Mouse (Mus musculus): Measurements from ENCODE around the gene Itga10.
"Not testable (repeated sequence)": the region's sequence is repeated elsewhere in the genome, so short reads cannot be mapped to it uniquely, and the experiment has no call there.

Itga10 gene

DNA sequence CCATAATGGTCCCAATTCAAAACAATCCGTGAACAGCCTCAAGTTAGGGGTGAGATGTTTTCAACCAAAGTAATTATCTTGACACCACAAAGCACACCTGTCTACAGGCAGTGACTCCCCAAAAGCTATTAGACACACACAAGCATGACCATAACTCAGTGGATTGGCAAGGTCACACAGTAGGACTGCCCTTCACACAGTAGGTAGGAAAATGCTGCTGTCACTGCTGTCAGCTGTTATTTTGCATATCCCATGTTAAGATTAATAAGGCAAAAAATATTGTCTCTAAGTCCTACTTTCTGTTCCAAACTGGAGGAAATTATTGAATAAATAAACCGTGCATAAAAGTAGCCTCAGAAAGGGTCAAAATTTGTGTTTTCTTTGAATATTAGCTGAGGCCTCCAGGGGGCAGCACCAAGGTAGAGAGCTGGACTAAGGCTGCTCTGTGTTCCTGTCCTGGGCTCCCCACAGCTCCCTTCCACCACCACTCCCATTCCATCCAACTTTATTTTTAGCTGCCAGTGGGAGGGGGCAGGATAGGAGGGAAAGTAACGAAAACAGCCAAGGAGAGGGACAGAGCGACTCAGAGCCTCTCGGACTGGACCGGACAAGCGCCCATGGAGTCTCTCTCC lies at the start of gene Itga10:
TSS of gene Itga10 (plus strand) at position 567 of the 632 bp plus-strand sequence.
- peak; percentile 34 for DNase-seq

DNA sequence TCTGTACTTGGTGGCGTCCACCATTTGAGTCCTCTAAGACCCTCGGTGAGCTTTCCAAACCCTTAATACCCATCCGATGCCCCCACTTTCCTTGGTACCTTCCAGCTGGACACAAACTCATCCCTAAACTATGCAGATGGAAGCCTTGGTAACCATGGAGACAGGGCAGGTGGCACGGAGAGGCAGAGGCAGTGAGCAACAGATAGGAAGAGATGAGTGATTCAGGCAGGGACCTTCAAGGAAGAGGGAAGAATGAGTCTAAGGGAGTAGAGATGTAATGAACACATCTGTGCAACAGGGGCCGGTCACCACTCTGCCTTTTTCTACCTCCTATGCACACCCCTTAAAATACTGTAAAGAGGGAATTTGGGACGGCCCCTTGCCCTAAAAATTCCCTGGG lies 49.7 kb upstream of the Itga10 start:
- DNase-seq, result no peak

DNA sequence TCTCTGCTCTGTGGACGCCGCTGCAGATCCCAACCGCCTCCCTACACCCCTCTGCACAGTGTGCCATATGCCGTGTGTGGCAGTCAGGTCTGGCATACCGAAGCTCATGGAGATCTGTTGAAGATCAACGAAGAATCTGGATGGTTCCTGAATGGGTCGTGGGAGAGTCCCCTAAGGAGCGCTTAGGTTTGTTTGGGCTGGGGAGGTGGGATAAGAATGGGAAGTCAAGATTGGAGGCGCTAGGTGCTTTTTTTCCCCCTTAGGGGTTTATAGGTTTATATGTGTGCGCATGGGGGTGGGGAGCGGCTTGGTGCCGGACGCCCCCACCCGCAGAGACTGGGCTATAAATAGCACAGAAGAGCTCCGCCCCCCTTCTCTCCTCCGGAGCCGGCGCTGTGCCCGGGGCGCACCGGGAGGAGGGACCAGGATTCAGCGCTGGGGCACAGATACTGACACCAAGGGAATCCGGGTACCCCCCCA lies 49.1 kb upstream of the Itga10 start, which contains the start of gene Ankrd34a:
TSS of gene Ankrd34a (plus strand) at position 409 of the 480 bp plus-strand sequence.
- peak; percentile 41 for DNase-seq

DNA sequence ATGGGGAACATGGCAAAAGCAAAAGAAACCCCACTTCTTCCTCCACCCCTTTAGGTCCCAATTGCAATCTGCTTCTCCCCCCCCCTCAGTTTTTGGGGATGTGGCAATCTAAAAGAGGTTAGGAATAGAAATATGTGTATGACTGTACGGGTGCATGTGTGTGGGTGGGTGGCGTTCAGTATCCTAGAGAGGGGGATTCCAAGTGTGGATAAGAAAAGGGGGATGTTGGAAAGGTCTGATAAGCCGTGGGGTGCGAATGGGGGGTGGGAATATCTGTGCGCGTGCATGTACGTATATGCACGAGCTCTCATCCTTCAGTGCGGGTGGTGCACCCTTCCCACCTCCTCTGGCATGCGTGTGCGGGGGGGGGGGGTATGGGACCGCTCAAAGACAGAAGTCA lies 48.5 kb upstream of the Itga10 start:
- DNase-seq, result no peak

DNA sequence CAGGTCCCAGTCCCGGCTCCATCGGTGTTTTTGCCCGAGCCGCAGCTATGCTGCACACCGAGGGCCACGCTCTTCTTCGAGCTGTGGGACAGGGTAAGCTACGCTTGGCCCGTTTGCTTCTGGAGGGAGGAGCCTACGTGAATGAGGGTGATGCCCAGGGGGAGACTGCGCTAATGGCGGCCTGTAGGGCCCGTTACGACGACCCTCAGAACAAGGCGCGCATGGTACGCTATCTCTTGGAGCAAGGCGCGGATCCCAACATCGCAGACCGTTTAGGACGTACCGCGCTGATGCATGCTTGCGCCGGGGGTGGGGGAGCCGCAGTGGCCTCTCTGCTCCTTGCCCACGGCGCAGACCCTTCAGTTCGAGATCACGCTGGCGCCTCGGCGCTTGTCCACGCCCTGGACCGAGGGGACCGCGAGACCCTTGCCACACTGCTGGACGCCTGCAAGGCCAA lies 47.9 kb upstream of the Itga10 start:
- no peak for DNase-seq

DNA sequence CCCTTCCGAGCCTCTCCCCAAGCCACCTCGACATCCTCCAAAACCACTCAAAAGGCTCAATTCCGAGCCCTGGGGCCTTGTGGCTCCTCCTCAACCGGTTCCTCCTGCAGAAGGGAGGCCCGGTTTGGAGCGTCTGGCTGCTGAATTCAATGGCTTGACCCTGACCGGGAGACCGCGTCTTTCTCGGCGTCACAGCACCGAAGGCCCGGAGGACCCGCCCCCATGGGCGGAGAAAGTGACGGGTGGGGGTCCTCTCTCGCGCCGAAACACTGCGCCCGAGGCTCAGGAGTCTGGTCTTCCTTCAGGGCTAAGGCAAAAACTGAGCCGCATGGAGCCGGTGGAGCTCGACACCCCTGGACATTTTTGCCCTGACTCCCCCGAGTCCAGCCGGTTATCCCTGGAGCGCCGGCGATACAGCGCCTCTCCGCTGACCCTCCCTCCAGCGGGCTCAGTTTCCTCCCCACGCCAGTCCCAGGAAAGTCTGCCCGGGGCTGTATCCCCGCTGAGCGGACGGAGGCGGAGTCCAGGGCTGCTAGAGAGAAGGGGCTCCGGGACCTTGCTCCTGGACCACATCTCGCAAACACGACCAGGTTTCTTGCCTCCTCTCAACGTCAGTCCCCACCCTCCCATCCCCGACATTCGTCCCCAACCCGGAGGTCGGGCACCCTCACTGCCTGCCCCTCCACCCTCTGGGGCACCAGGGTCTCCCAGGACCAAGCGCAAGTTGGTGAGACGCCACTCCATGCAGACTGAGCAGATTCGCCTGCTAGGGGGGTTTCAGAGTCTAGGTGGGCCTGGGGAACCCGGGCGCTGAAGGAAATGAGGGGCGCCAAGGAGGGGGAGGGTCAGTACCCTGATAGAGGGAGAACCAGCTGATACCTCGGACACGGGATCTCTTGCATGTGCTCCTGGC lies 47.0 kb upstream of the Itga10 start:
- DNase-seq, result peak; percentile 66

DNA sequence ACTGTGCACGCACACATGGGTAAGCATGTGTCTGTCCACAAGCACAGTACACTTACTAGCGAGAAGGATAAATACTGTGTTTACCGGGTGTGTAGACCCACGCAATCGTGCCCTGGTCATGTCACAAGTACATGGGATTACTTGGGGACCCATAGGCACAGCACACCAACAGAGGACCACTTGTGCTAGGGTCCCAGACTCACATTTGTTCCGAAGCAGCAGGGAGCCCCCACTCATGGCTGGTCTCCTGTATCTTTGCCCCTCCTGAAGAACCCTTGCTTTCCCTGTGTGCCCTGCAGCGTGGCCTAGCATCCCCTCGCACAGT lies 46.4 kb upstream of the Itga10 start:
- no peak for DNase-seq

DNA sequence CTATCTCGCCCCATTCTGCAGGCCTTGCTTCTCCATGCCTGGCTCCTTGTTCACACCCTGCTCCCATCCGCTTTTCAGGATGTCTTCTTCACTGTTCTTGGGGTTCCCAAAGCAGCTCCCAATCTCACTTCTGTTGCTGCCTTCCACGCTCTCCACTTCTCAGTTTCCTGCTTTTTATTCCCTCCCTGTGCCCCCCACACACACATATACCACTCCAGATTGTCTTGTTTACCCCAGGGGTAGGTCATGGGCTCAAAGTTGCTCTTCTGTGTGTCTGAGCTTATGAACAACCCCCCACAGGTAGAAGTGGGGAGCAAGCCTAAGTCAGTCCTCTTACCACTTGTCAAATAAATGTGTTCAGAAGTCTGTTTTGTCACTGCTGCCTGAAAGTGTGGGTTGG lies 46.0 kb upstream of the Itga10 start:
- DNase-seq, result no peak

DNA sequence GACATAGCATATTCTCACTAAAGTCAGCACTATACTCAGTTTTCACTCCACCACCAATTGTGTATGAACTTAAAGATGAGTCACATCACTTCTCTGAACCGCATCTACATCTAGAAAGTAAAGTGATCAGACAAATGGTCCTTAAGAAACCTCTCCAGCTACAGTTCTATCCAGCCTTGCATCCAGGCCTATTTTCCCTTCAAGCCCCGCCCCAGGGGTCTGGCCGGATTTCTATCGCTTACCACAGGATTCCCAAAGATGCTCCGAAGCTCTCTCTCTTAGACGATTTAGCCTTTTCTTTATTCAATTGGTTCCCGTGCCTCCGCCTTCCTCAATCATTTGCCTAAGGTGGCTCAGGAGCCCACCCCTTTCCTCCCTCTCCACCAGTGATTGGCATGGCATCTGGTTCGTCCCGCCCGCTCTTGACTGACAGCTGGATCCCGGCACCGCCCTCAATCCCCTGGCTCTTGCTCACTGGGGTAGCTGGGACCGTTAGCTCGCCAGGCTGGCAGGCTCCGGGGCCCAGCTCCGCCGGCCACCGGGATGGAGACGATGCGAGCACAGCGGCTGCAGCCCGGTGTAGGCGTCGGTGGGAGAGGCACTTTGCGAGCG lies 44.6 kb upstream of the Itga10 start, which contains the start of gene Lix1l:
TSS of gene Lix1l (plus strand) at position 511 of the 612 bp plus-strand sequence.
- DNase-seq, result peak; percentile 88

DNA sequence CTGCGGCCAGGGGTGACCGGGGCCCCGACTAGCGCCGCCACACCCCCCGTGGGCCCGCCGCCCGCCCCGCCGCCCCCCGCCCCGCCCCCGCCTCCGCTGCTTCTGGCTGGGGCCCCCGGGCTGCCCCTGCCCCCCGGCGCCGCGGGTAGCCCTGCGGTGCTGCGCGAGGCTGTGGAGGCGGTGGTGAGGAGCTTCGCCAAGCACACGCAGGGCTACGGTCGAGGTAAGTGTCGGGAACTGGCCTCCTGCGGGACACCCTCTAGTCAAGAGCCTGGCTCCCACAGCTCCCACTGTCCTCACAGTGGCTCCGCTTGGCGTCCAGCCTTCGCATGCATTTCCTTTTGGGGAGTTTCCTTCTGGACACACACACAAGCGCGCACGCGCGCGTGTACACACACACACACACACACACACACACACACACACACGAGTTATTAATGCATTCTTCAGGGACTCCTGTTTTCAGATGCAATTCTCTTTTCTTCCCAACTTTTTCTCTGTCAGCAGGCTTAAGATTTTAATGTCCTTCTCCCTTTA lies 44.1 kb upstream of the Itga10 start:
- DNase-seq, result peak; percentile 64

DNA sequence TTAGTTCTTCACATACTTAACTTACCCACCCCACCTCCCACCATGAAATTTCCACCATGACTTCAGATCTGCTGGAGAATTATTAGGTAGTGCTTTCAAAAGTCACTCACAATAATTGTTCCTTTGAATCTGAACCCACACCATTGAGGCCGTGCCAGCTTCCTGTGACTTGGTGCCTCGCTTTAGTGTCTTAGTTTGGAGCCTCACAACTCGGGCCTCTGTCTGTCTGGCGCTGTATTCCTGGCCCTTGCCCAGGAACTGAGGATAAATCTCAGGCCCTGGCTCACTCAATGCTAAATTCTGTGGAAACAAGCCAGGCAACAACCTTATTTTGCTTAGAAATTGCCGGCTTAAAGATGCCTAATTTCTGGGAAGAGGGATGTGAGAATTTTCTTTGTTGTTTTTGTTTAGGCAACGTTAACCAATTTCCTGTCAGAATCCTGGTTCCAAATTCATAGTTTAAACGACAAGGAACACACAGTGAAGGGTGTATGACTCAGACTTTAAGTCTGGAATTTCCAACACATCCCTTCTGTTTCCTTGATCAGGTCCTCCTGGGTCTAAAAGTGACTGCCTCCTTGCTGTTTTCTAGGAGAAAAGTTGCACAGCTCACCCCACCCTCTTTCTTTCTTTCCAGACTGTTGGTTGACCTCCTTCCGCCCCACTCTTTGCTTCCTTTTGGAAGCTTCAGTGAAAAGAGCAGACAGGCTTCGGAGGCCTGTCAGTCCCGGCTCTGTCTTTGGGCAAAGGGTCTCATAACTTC lies 43.3 kb upstream of the Itga10 start:
- DNase-seq, result no peak

DNA sequence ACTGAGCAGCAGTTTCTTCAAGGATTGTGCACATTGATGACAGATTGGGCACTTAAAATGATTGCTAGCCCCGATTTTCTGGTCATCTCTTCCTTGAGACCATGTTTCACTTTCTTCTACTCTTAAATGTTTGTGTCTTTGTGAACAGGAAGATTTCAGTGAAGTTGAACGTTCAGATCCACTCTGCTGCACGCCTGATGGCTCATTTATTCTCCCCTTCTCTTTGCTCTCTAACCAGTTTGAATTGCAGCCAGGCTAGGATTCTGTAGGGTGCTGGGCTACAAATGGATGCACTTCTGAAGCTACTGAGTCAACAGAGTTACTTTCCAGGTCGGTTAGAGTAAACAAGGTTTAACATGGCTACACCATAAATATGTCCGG lies 42.7 kb upstream of the Itga10 start:
- no peak for DNase-seq

DNA sequence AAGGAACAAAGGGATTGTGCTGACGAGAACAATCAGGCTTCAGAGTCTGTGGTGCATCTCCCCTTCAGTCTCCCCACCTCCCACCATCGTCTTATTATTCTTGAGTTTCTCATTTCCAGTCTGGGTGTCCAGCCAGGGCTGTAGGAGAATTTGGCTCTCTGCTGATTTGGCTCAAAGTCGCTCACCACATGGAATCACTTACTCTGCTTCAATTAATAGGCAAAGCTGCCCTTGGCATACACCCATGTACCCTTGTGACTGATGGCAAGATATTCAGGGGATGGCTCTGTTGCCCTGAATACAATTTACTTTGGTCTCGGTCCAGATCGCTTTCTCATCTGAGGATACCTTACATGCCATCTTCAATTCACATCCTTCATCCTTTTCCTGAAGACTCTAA lies 42.1 kb upstream of the Itga10 start:
- DNase-seq, result no peak

DNA sequence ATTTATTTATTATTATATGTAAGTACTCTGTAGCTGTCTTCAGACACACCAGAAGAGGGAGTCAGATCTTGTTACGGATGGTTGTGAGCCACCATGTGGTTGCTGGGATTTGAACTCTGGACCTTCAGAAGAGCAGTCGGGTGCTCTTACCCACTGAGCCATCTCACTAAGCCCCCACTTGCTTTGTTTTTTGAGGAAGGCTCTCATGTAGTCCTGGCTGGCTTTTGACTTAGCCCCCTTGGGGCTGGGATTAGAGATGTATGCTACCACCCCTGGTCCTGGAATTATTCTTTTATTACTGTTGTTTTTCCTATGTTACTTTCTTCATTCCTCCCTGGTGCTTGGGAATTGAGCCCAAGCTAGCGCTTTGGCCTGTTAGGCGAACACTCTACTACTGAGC lies 39.4 kb upstream of the Itga10 start:
- not testable (repeated sequence) for DNase-seq

DNA sequence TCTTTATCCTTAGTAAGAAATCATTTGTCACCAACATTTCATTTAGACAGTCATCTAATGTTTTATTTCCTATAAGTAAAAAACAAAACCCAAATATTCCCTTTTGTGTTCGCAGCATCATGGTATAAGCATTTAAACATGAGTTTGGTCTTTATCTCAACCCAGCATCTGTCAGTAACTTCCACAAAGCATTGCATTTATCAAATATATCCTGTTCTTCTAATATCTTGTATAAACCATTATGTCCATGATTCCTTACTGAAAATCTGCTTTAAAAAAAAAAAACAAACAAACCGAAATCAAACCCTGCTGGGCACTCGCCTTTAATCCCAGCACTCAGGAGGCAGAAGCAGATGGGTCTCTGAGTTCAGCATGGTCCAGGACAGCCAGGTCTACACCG lies 38.8 kb upstream of the Itga10 start:
- DNase-seq, result no peak

DNA sequence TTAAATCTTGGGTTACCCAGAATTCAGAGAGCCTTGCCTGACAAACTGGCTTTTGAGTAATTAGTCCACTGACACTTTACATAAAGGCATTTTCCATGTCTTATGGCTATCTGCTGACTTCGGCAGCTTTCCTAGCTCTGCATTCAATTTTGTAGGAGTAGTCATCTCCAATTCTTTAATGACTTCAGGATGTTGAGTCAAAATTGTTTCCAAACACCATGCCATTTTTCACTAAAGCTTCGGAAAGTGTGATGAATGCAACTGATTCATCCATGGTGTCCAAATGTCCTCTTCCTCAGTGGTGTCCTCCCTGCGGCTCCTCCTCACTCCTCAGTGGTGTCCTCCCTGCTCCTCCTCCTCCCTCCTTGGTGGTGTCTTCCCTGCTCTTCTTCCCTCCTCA lies 27.4 kb upstream of the Itga10 start:
- no peak for DNase-seq

DNA sequence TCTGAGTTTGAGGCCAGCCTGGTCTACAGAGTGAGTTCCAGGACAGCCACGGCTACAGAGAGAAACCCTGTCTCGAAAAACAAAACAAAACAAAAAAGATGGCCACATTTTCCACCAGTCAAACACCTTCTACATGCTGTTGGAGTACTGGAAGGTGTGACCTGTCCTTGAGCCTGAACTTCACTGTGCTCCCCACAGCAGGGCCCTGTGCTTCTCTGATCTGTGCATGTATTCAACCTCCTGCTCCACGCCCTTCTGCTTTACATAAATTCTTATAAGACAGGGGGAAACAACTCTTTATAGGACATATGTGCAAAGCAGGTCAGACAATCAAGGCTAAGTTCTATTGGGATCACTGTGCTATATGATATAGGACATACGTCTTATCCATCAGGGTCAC lies 22.2 kb upstream of the Itga10 start:
- no peak for DNase-seq

DNA sequence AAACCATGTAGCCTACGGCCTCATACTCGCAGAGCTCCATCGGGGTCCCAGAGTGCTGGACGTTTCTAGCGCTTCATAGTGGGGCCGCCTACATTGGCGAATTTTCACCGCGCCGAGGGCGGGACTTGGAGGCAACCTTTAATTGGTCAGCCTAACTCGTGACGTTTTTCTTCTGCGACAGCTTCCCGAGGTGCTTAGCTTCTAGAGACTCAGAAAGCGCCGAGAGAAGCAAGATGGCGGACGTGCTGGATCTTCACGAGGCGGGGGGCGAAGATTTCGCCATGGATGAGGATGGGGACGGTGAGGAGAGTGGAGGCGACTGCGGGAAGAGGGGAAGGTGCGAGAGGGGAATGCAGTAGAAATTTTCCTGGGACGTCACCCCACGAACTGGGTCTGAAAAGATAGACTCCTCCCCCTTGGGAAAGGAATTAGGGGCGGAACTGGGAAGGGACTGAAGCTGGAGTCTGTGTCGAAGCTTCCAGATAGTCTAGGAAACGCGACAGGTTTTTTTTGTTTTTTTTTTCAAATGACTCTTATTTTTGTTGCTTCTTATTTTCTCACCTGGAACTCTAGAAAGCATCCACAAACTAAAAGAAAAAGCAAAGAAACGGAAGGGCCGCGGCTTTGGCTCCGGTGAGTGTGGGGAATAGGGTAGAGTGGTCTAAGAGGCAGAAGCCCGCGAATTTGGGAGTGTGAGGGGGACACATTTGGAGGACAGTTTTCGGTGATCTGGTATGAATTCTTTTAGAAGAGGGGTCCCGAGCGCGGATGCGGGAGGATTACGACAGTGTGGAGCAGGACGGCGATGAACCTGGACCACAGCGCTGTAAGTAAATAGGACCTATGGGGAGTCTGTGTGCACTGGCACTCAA lies 15.4 kb upstream of the Itga10 start, which contains the start of gene Rbm8a:
TSS of gene Rbm8a (plus strand) at position 205 of the 872 bp plus-strand sequence.
- DNase-seq, result peak; percentile 98

DNA sequence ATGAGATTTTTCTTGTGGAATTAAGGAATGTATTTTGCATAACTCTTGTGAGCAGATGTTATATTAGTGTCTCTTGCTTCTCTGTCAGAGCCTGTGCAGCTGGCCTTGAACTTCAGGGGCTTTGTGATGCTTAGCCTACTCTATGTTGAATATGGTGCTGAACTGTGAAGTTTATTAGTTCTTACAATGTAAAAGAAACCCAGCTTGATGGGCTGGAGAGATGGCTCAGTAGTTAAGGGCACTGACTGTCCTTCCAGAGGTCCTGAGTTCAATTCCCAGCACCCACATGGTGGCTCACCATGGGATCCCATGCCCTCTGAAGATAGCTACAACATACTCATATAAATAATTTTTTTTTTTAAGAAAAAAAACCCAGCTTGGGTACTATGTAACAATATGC lies 13.3 kb upstream of the Itga10 start:
- DNase-seq, result no peak

DNA sequence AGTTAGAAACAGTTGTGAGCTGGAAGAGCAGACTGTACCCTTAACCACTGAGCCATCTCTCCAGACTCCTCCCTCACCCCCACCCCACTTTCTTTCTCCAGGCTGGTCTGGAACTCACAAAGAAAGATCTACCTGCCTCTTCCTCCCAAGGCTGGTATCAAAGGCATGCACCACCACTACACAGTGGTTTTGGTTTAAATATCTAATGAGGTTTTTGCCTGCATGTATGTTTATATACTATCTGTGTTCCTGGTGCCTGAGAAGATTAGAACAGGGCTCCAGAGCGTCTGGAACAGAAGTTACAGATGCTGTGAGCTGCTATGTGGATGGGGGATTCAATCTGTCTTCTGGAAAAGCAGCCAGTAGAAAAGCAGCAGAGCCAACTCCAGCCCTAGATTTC lies 11.4 kb upstream of the Itga10 start:
- no peak for DNase-seq

Measured in kidney, adult 18-20 months (tissue).